Mouse (Mus musculus) neural tube, embryonic 14.5 days (tissue): Measurements from ENCODE around the gene Vps13a. TPM values are rescaled to one million over a fixed set of nuclear protein-coding genes. Genes with fewer than 3 reads are reported as not detected.
A peak's percentile ranks its signal among the peaks of the same experiment; 100 is the strongest.

Experiments used
- ATAC-seq: fragments of 200-750 bp; cut with Nextera tagmentation; 2 replicates; pipeline ENCODE4 v1.8.0; 2017; ENCODE audit warnings: low read depth, mild to moderate bottlenecking, moderate TSS enrichment, moderate library complexity
- H3K27ac ChIP-seq: fragments of 300-500 bp; sonication (generic); 2 replicates; pipeline ENCODE4 v1.5.1; 2014; ENCODE audit warnings: low read depth, mild to moderate bottlenecking, control low read depth, low read length, moderate library complexity, mixed read lengths
- H3K27me3 ChIP-seq: fragments of 300-500 bp; sonication (generic); 2 replicates; pipeline ENCODE4 v1.6.1; 2014; ENCODE audit warnings: low read length; ENCODE audit not compliant: control insufficient read depth, insufficient read depth
- H3K36me3 ChIP-seq: fragments of 300-500 bp; sonication (generic); 2 replicates; pipeline ENCODE4 v1.6.1; 2014; ENCODE audit warnings: low read length, mixed read lengths; ENCODE audit not compliant: control insufficient read depth, insufficient read depth
- H3K4me1 ChIP-seq: fragments of 300-500 bp; sonication (generic); 2 replicates; pipeline ENCODE4 v1.6.1; 2014; ENCODE audit warnings: low read length; ENCODE audit not compliant: control insufficient read depth, insufficient read depth
- H3K4me2 ChIP-seq: fragments of 300-500 bp; sonication (generic); 2 replicates; pipeline ENCODE4 v1.6.1; 2014; ENCODE audit warnings: mild to moderate bottlenecking, low read depth, low read length, control low read depth
- H3K4me3 ChIP-seq: fragments of 300-500 bp; sonication (generic); 2 replicates; pipeline ENCODE4 v1.5.1; 2014; ENCODE audit warnings: low read depth, low read length, control low read depth, mixed read lengths
- H3K9ac ChIP-seq: fragments of 300-500 bp; sonication (generic); replicated peaks from 2 replicates; pipeline ENCODE4 v1.6.1; 2014; ENCODE audit warnings: low read depth, mild to moderate bottlenecking, control low read depth, low read length, mixed read lengths
- H3K9me3 ChIP-seq: fragments of 300-500 bp; sonication (generic); 2 replicates; pipeline ENCODE4 v1.6.1; 2016; ENCODE audit warnings: low read length; ENCODE audit not compliant: control insufficient read depth
- WGBS: fragments of 180-500 bp; shearing (Covaris S2); extraction: QIAGEN DNeasy Blood & Tissue Kit; methylation state at CpG from one replicate; pipeline ENCODE4 v1.1.7; 2014; 5-methylcytosine and 5-hydroxymethylcytosine counted together
- polyA plus RNA-seq: library from polyadenylated mRNA; unstranded; fragments of >200 nt; fragmentation: Nextera tagmentation; extraction: Ambion mirVana; gene quantifications from 2 replicates; pipeline ENCODE4 v1.2.1, GENCODE M21; 2014

The Vps13a gene
- 11.2 and 12.0 TPM in 2 replicates for polyA plus RNA-seq

GRCm38 (mm10) chr19:16780790-16781384 lies at the start of gene Vps13a:
Gene Vps13a (minus strand): TSS chr19:16780933.
- peak; percentile 98 for ATAC-seq

GRCm38 (mm10) chr19:16827657-16828056 lies 46.9 kb upstream of the Vps13a start:
- Histone ChIP-seq H3K9ac (no peak overlapping the region), H3K36me3 (no peaks in the 10 kb centered on the region), H3K27me3 (no peaks in the 10 kb centered on the region), H3K9me3 (no peaks in the 10 kb centered on the region), H3K4me2 (no peak overlapping the region), H3K4me1 (no peaks in the 10 kb centered on the region), H3K4me3 (no peak overlapping the region), H3K27ac (no peak overlapping the region)
- ATAC-seq, result no peak
- 84% methylated on average over 5 of the region's 5 CpGs for WGBS

More at GRCm38 (mm10) chr19:16780790-16781384, at the start of gene Vps13a:
- Histone ChIP-seq H3K4me2 (peak within 1 kb of the TSS; percentile 96), H3K4me1 (no peaks in the 10 kb centered on the region), H3K36me3 (no peaks in the 10 kb centered on the region), H3K27me3 (0 out of 2 replicates have a peak, but pooled peaks cover 3% of the 10 kb centered on the region), H3K9ac (peak within 1 kb of the TSS; percentile 48), H3K27ac (no peak within 1 kb of the TSS), H3K4me3 (peak within 1 kb of the TSS; percentile 68), H3K9me3 (no peaks in the 10 kb centered on the region)
- under 1% methylated on average over 60 of the region's 67 CpGs for WGBS

GRCm38 (mm10) chr19:16825228-16825627 lies 44.5 kb upstream of the Vps13a start:
- no peak overlapping the region for H3K4me3 ChIP-seq

GRCm38 (mm10) chr19:16814848-16815247 lies 34.1 kb upstream of the Vps13a start:
- Histone ChIP-seq H3K4me3 (no peak overlapping the region), H3K27ac (no peak overlapping the region), H3K9me3 (no peaks in the 10 kb centered on the region), H3K36me3 (no peaks in the 10 kb centered on the region), H3K9ac (no peak overlapping the region), H3K4me1 (no peaks in the 10 kb centered on the region), H3K4me2 (no peak overlapping the region), H3K27me3 (no peaks in the 10 kb centered on the region)
- no peak for ATAC-seq
- 63% methylated on average over 5 of the region's 5 CpGs for WGBS

More at GRCm38 (mm10) chr19:16825228-16825627, 44.5 kb upstream of the Vps13a start:
- WGBS, result 41% methylated on average over 5 of the region's 5 CpGs
- Histone ChIP-seq H3K9me3 (no peaks in the 10 kb centered on the region), H3K4me1 (no peaks in the 10 kb centered on the region), H3K27ac (no peak overlapping the region), H3K4me2 (no peak overlapping the region), H3K36me3 (no peaks in the 10 kb centered on the region), H3K9ac (no peak overlapping the region), H3K27me3 (no peaks in the 10 kb centered on the region)
- ATAC-seq, result no peak

- H3K4me2 ChIP-seq, result no peak overlapping the region
- WGBS, result 85% methylated on average over 7 of the region's 7 CpGs
These were observed 32.6 kb upstream of the Vps13a start for GRCm38 (mm10) chr19:16813306-16813705.

GRCm38 (mm10) chr19:16812072-16812608 lies 31.4 kb upstream of the Vps13a start:
- Histone ChIP-seq H3K9me3 (no peaks in the 10 kb centered on the region), H3K4me2 (no peak overlapping the region), H3K36me3 (no peaks in the 10 kb centered on the region), H3K27me3 (no peaks in the 10 kb centered on the region), H3K4me3 (no peak overlapping the region), H3K4me1 (no peaks in the 10 kb centered on the region), H3K27ac (no peak overlapping the region), H3K9ac (no peak overlapping the region)
- WGBS, result 95% methylated on average over 8 of the region's 8 CpGs
- ATAC-seq, result no peak

More at GRCm38 (mm10) chr19:16813306-16813705, 32.6 kb upstream of the Vps13a start:
- Histone ChIP-seq H3K27ac (no peak overlapping the region), H3K27me3 (no peaks in the 10 kb centered on the region), H3K36me3 (no peaks in the 10 kb centered on the region), H3K4me1 (no peaks in the 10 kb centered on the region), H3K4me3 (no peak overlapping the region), H3K9me3 (no peaks in the 10 kb centered on the region), H3K9ac (no peak overlapping the region)
- ATAC-seq, result no peak

GRCm38 (mm10) chr19:16805102-16805501 lies 24.4 kb upstream of the Vps13a start:
- Histone ChIP-seq H3K27ac (no peak overlapping the region), H3K27me3 (no peaks in the 10 kb centered on the region), H3K9me3 (no peaks in the 10 kb centered on the region), H3K36me3 (no peaks in the 10 kb centered on the region), H3K9ac (no peak overlapping the region), H3K4me3 (no peak overlapping the region), H3K4me2 (no peak overlapping the region), H3K4me1 (no peaks in the 10 kb centered on the region)
- WGBS, result 45% methylated on average over 3 of the region's 3 CpGs
- no peak for ATAC-seq

- ATAC-seq, result no peak
- no peak overlapping the region for H3K4me3 ChIP-seq
- H3K4me1 ChIP-seq, result no peaks in the 10 kb centered on the region
- H3K9me3 ChIP-seq, result no peaks in the 10 kb centered on the region
- no peak overlapping the region for H3K9ac ChIP-seq
- no peak overlapping the region for H3K27ac ChIP-seq
- H3K36me3 ChIP-seq, result no peaks in the 10 kb centered on the region
- H3K27me3 ChIP-seq, result no peaks in the 10 kb centered on the region
- no peak overlapping the region for H3K4me2 ChIP-seq
- WGBS, result no CpG with 5 or more reads among the region's 11 CpGs
These were observed 23.8 kb upstream of the Vps13a start for GRCm38 (mm10) chr19:16804578-16804977.

- Histone ChIP-seq H3K4me3 (no peak overlapping the region), H3K4me2 (no peak overlapping the region)
These were observed 22.0 kb upstream of the Vps13a start for GRCm38 (mm10) chr19:16802707-16803106.

More at GRCm38 (mm10) chr19:16802707-16803106, 22.0 kb upstream of the Vps13a start:
- no peaks in the 10 kb centered on the region for H3K27me3 ChIP-seq
- H3K9me3 ChIP-seq, result no peaks in the 10 kb centered on the region
- H3K27ac ChIP-seq, result no peak overlapping the region
- H3K4me1 ChIP-seq, result no peaks in the 10 kb centered on the region
- H3K9ac ChIP-seq, result no peak overlapping the region
- 6% methylated on average over 3 of the region's 3 CpGs for WGBS
- H3K36me3 ChIP-seq, result no peaks in the 10 kb centered on the region
- no peak for ATAC-seq
